Mouse (Mus musculus) liver, embryonic 11.5 days (tissue): ENCODE data around the gene Diras2. TPM values are rescaled to one million over a fixed set of nuclear protein-coding genes. Genes with fewer than 3 reads are reported as not detected.

ENCODE experiments used
- ATAC-seq: fragments of 200-750 bp; cut with Nextera tagmentation; replicated peaks from 2 replicates; pipeline ENCODE4 v1.8.0; 2017; ENCODE audit warnings: moderate number of reproducible peaks, mild to moderate bottlenecking, moderate TSS enrichment, moderate library complexity; ENCODE audit not compliant: low FRiP score
- DNase-seq: peaks from one replicate; pipeline ENCODE4 v3.0.0-alpha.2; 2017; ENCODE audit warnings: low spot score
- H3K27ac ChIP-seq: fragments of 300-500 bp; sonication (generic); 2 replicates; pipeline ENCODE4 v1.5.1; 2014; ENCODE audit warnings: mild to moderate bottlenecking, low read depth, low read length, control low read depth
- H3K27me3 ChIP-seq: fragments of 300-500 bp; sonication (generic); replicated peaks from 2 replicates; pipeline ENCODE4 v1.6.1; 2014; ENCODE audit warnings: low read length, mixed read lengths; ENCODE audit not compliant: control insufficient read depth, insufficient read depth
- H3K36me3 ChIP-seq: fragments of 300-500 bp; sonication (generic); 2 replicates; pipeline ENCODE4 v1.6.1; 2014; ENCODE audit warnings: mild to moderate bottlenecking, low read length, moderate library complexity, mixed read lengths; ENCODE audit not compliant: control insufficient read depth, insufficient read depth
- H3K4me1 ChIP-seq: fragments of 300-500 bp; sonication (generic); replicated peaks from 2 replicates; pipeline ENCODE4 v1.6.1; 2014; ENCODE audit warnings: low read length, mixed read lengths; ENCODE audit not compliant: control insufficient read depth, insufficient read depth
- H3K4me2 ChIP-seq: fragments of 300-500 bp; sonication (generic); 2 replicates; pipeline ENCODE4 v1.6.1; 2014; ENCODE audit warnings: mild to moderate bottlenecking, control low read depth, moderate library complexity
- H3K4me3 ChIP-seq: fragments of 300-500 bp; sonication (generic); 2 replicates; pipeline ENCODE4 v1.5.1; 2014; ENCODE audit warnings: low read depth, low read length, control low read depth
- H3K9ac ChIP-seq: fragments of 300-500 bp; sonication (generic); 2 replicates; pipeline ENCODE4 v1.6.1; 2014; ENCODE audit warnings: low read depth, low read length, control low read depth
- H3K9me3 ChIP-seq: fragments of 300-500 bp; sonication (generic); 2 replicates; pipeline ENCODE4 v1.6.1; 2016; ENCODE audit warnings: low read length, inconsistent platforms, mixed read lengths; ENCODE audit not compliant: control insufficient read depth
- WGBS: fragments of 180-500 bp; shearing (Covaris S2); extraction: QIAGEN DNeasy Blood & Tissue Kit; methylation state at CpG from one replicate; pipeline ENCODE4 v1.1.7; 2014; 5-methylcytosine and 5-hydroxymethylcytosine counted together
- polyA plus RNA-seq: library from polyadenylated mRNA; unstranded; fragments of >200 nt; fragmentation: Nextera tagmentation; extraction: Ambion mirVana; gene quantifications from 2 replicates; pipeline ENCODE4 v1.2.1, GENCODE M21; 2014

The Diras2 gene
- polyA plus RNA-seq, 1 experiment from 2014 or later = 0.05 TPM

GRCm38 (mm10) chr13:52529188-52529972 lies 1.7 kb downstream of the Diras2 start:
- DNase-seq (no peak), ATAC-seq (no peak)
- Histone ChIP-seq H3K4me3 (no peak overlapping the region; the same call in 1 of the 2 replicates), H3K4me1 (no peaks in the 10 kb centered on the region), H3K9ac (no peak overlapping the region), H3K27ac (no peak overlapping the region), H3K27me3 (peaks cover 18% of the 10 kb centered on the region), H3K36me3 (no peaks in the 10 kb centered on the region), H3K4me2 (no peak overlapping the region), H3K9me3 (no peaks in the 10 kb centered on the region)
- WGBS = 60% methylated on average over 13 of the region's 13 CpGs

- Histone ChIP-seq H3K4me1 (no peaks in the 10 kb centered on the region), H3K9ac (no peak overlapping the region), H3K4me2 (no peak overlapping the region), H3K27me3 (peaks cover 18% of the 10 kb centered on the region), H3K4me3 (no peak overlapping the region), H3K9me3 (no peaks in the 10 kb centered on the region), H3K27ac (no peak overlapping the region), H3K36me3 (no peaks in the 10 kb centered on the region)
- DNase-seq (no peak), ATAC-seq (no peak)
- 68% methylated on average over 9 of the region's 9 CpGs for WGBS
These were observed 2.3 kb downstream of the Diras2 start for GRCm38 (mm10) chr13:52528786-52529185.

GRCm38 (mm10) chr13:52528281-52528680 lies 2.8 kb downstream of the Diras2 start:
- ATAC-seq (no peak), DNase-seq (no peak)
- Histone ChIP-seq H3K36me3 (no peaks in the 10 kb centered on the region), H3K9me3 (no peaks in the 10 kb centered on the region), H3K4me3 (no peak overlapping the region), H3K9ac (no peak overlapping the region), H3K27ac (no peak overlapping the region), H3K4me2 (no peak overlapping the region), H3K27me3 (peaks cover 18% of the 10 kb centered on the region), H3K4me1 (no peaks in the 10 kb centered on the region)
- 69% methylated on average over 8 of the region's 8 CpGs for WGBS

GRCm38 (mm10) chr13:52526249-52527035 lies 4.6 kb downstream of the Diras2 start:
- Histone ChIP-seq H3K4me2 (no peak overlapping the region), H3K4me1 (no peaks in the 10 kb centered on the region), H3K27me3 (peaks cover 18% of the 10 kb centered on the region), H3K9ac (no peak overlapping the region), H3K4me3 (no peak overlapping the region), H3K9me3 (no peaks in the 10 kb centered on the region), H3K27ac (no peak overlapping the region), H3K36me3 (no peaks in the 10 kb centered on the region)
- 78% methylated on average over 6 of the region's 6 CpGs for WGBS
- no peak for ATAC-seq
- no peak for DNase-seq

GRCm38 (mm10) chr13:52524313-52524712 lies 6.8 kb downstream of the Diras2 start:
- 81% methylated on average over 11 of the region's 11 CpGs for WGBS

GRCm38 (mm10) chr13:52521176-52521575 lies 9.9 kb downstream of the Diras2 start:
- H3K36me3 ChIP-seq = no peaks in the 10 kb centered on the region
- H3K9ac ChIP-seq = no peak overlapping the region
- H3K27me3 ChIP-seq = no peaks in the 10 kb centered on the region
- H3K4me1 ChIP-seq = no peaks in the 10 kb centered on the region
- WGBS = 55% methylated on average over 6 of the region's 6 CpGs
- H3K4me3 ChIP-seq = no peak overlapping the region
- no peak for ATAC-seq
- no peak for DNase-seq
- no peak overlapping the region for H3K27ac ChIP-seq
- H3K9me3 ChIP-seq = no peaks in the 10 kb centered on the region
- no peak overlapping the region for H3K4me2 ChIP-seq

More at GRCm38 (mm10) chr13:52524313-52524712, 6.8 kb downstream of the Diras2 start:
- DNase-seq (no peak), ATAC-seq (no peak)
- H3K4me3 ChIP-seq = no peak overlapping the region
- H3K4me1 ChIP-seq = no peaks in the 10 kb centered on the region
- H3K27ac ChIP-seq = no peak overlapping the region
- H3K4me2 ChIP-seq = no peak overlapping the region
- H3K27me3 ChIP-seq = peaks cover 4% of the 10 kb centered on the region
- H3K36me3 ChIP-seq = no peaks in the 10 kb centered on the region
- H3K9ac ChIP-seq = no peak overlapping the region
- no peaks in the 10 kb centered on the region for H3K9me3 ChIP-seq

GRCm38 (mm10) chr13:52519425-52519824 lies 11.7 kb downstream of the Diras2 start:
- WGBS = 85% methylated on average over 5 of the region's 5 CpGs
- Histone ChIP-seq H3K4me3 (no peak overlapping the region), H3K27me3 (no peaks in the 10 kb centered on the region), H3K27ac (no peak overlapping the region), H3K4me2 (no peak overlapping the region), H3K9me3 (no peaks in the 10 kb centered on the region), H3K9ac (no peak overlapping the region), H3K4me1 (no peaks in the 10 kb centered on the region), H3K36me3 (no peaks in the 10 kb centered on the region)
- DNase-seq (no peak), ATAC-seq (no peak)

GRCm38 (mm10) chr13:52518377-52518776 lies 12.7 kb downstream of the Diras2 start:
- Histone ChIP-seq H3K4me1 (no peaks in the 10 kb centered on the region), H3K27ac (no peak overlapping the region), H3K9ac (no peak overlapping the region), H3K27me3 (no peaks in the 10 kb centered on the region), H3K9me3 (no peaks in the 10 kb centered on the region), H3K4me2 (no peak overlapping the region), H3K4me3 (no peak overlapping the region), H3K36me3 (no peaks in the 10 kb centered on the region)
- ATAC-seq = no peak
- DNase-seq = no peak
- WGBS = 88% methylated on average over 4 of the region's 4 CpGs
